Mouse (Mus musculus): ENCODE measurements around the gene Fhl2. TPM values are rescaled to one million over a fixed set of nuclear protein-coding genes. Genes with fewer than 3 reads are reported as not detected.

Gene Fhl2
- total RNA-seq, 2 experiments from 2014 or later: 3.0 to 8.3 TPM

DNA sequence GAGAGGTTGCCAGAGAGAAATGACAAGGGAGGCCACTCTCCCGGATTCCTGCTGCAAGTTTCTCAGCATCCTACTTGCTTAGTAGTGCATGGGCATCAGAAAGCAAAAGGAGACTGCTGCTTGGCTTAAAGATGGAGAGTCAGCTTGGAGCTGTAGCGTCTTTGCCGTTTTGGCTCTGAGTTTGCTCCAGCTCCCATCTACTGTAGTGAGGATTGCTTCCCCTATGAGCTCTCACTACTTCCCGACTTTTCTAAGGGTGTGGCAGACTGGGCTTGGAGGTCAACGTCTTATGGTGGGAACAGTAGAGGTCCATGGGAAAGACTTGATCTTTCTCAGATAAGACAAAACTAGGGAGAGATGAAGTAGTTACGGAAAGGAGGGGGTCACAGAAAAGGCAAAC is 15.9 kb downstream of the Fhl2 start:
- Histone ChIP-seq H3K27ac (no peak overlapping the region), H3K4me3 (no peak overlapping the region)
- intact Hi-C loops (cut with DNase I): no loop called here
- TF ChIP-seq CTCF (IDR thresholded peaks at IDR 0.05): no peak
- no peak for DNase-seq

DNA sequence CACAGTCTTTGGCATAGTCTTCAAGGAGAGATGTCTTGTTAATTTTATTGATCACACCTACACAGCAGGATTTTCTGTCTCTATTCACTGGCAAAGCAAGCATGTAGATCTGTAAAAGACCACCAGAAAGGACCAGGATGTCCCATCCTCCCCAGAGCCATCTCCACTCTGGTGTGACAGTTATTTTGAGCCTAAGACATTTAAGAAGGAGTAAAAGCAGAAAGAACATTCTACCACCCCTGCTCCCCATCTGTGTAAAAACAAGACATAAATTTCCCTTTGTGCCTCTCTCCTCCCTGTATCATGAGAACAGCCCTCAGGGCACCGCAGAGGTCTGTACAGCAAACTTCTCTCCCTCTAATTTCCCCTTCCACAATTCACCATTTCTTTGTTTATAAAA is 18.0 kb downstream of the Fhl2 start:
- no peak for TF ChIP-seq CTCF (IDR thresholded peaks at IDR 0.05)
- intact Hi-C loops (cut with DNase I): no loop called here
- no peak overlapping the region for H3K4me3 ChIP-seq
- no peak for DNase-seq
- no peak overlapping the region for H3K27ac ChIP-seq

- Histone ChIP-seq H3K4me3 (no peak overlapping the region), H3K27ac (no peak overlapping the region)
- intact Hi-C loops (cut with DNase I): no loop called here
- DNase-seq: no peak
- no peak for TF ChIP-seq CTCF (IDR thresholded peaks at IDR 0.05)
Observed at GRCm38 (mm10) chr1:43178378-43178777, 18.4 kb downstream of the Fhl2 start.

DNA sequence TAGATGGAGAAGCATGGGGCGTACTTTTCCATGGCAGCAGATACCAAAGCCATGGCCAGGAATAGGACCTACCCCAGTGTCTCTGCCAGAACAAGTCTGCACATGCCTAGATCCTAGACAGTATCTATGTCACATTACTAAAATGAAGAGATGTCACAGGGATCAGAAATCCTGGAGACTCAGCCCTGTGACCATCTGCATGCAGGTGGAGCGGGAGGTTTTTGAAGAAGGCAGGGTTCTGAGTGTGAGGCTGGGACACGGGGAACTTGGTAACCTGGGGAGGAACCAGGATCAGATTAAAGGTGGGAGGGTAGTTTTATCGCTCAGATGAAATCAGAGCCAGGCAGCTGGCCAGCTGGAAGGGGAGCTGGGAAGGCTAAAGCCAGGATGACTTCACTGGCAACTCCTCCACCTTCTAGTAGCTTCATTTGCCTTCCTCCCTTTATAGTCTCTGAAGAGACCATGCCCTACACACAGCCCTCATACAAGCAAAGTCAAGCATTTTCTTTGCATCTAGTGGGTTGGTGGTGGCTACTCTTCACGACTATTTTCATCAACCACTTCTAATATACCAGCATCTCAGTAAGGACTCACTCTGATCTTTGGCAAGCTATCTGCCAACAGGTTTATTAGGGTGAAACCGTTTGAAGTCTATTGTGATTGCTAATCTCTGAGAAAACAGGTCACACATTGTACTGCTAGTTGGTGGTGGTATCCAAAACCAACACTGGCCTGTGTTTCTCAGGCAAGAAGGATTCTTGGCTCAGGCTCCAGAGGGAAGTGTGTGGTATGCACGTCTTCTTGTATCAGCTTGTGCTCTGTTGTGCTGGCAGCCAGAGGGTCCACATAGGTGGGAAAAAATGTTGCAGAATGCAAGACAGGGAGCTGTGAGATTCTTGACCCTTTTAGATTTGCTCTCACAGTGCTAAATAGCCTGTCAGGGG is 23.2 kb downstream of the Fhl2 start:
- Histone ChIP-seq H3K27ac (no peak overlapping the region), H3K4me3 (no peak overlapping the region)
- intact Hi-C loops (cut with DNase I): no loop called here
- no peak for TF ChIP-seq CTCF (IDR thresholded peaks at IDR 0.05)
- DNase-seq: peak; percentile 81

GRCm38 (mm10) chr1:43171816-43172215 is 25.0 kb downstream of the Fhl2 start:
- no peak for DNase-seq
- Histone ChIP-seq H3K27ac (no peak overlapping the region), H3K4me3 (no peak overlapping the region)
- TF ChIP-seq CTCF (IDR thresholded peaks at IDR 0.05): no peak
- intact Hi-C loops (cut with DNase I): no loop called here

DNA sequence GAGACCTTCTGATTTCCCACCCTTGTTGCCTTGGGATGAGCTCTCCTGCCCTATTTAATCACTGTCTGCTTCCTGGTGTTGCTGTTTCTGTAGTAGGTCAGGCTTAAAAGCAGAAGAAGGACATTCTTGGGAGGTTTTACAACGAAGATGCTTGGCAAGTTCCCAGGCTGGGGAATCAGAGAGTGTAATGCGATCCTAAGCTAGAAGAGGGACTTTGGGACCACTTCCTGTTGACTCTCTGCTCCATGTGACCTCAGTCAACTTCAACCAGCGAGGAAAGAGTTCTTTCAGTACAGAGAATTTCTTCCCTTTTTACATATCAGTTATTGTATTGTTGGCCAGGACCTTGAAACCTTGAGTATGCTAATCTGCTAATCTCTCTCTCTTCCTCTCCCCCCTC is 25.7 kb downstream of the Fhl2 start:
- intact Hi-C loops (cut with DNase I): no loop called here

DNA sequence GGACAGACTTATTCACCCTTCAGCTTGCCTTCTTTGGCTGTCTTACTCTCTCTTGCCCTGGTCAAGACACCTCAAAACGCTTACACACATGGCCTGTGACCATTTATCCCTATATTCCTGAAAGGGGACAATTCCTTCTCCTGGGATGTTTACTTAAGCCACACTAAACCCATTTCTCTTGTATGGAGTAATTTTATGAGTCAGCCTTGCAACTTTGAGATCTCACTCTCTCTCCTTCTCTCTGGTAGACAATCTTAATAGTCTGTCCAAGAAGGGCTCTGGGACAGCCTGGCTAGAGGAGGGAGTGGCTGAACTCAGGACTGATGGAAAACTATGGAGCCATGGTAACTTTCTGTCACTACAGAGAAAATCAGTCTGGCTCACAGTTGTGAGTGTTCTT is 27.1 kb downstream of the Fhl2 start:
- DNase-seq: no peak
- intact Hi-C loops (cut with DNase I): no loop called here
- Histone ChIP-seq H3K4me3 (no peak overlapping the region), H3K27ac (no peak overlapping the region)
- TF ChIP-seq CTCF (IDR thresholded peaks at IDR 0.05): no peak

More for the DNA sequence above, 25.7 kb downstream of the Fhl2 start:
- DNase-seq: no peak
- no peak for TF ChIP-seq CTCF (IDR thresholded peaks at IDR 0.05)
- H3K4me3 ChIP-seq: no peak overlapping the region
- no peak overlapping the region for H3K27ac ChIP-seq

DNA sequence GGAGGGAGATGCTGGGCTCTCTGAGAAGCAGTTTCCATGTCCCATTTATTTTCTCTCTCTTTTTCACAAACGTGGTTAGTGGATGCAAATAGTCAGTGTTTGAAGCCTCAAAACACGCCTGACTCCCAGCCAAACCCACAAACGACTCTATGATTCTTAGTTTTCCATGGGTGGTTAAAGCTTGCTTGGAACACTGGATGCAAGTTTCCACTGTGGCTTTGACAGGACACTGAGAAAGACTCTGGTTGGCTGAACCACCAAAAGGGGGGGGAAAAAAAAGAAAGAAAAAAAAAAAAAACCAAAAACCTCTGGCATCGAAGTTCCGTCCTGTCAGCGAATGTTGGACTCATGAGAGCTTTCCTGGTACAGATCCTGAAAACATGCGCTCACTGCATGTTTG is 27.6 kb downstream of the Fhl2 start:
- no peak for DNase-seq
- TF ChIP-seq CTCF (IDR thresholded peaks at IDR 0.05): no peak
- intact Hi-C loops (cut with DNase I): no loop called here
- Histone ChIP-seq H3K4me3 (no peak overlapping the region), H3K27ac (no peak overlapping the region)

DNA sequence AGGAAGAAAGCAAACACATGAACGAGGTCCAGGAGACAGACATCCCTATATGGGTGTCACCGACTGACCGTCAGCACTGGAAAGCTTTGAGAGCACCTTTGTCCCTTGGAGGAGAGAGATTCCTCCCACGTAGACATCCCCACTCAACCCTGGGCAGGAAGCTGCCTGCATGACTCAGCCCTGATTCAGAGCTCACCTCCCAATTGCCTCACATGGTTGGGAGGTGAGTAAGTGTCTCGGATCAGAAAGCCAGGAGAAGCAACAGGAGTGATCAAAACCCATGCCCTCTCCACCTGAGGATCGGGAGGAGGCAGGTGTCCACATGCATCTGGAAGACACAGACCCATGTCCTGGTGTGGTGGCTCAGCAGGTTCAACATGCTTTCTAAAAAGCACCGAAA is 28.2 kb downstream of the Fhl2 start:
- Histone ChIP-seq H3K4me3 (no peak overlapping the region), H3K27ac (no peak overlapping the region)
- intact Hi-C loops (cut with DNase I): no loop called here
- no peak for TF ChIP-seq CTCF (IDR thresholded peaks at IDR 0.05)
- DNase-seq: no peak

DNA sequence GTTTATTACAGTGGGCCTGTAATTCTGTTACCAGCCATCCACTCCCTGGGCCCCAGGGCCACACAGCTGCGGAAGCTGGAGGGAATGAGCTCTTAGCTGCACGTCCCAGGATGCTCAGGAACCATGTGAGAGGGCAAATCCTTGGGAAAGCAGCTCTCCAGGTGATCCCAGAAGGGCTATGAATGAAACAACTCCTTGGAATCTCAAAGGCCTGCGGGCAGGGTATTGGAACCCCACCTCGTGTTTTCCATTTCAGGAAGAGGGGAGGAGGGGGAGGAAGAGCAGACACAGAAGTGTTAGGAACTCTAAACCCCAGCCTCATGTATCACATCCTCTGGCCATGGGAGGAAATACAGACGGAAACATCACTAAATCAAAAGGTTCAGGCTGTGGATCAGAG is 28.8 kb downstream of the Fhl2 start:
- Histone ChIP-seq H3K4me3 (no peak overlapping the region), H3K27ac (no peak overlapping the region)
- no peak for DNase-seq
- TF ChIP-seq CTCF (IDR thresholded peaks at IDR 0.05): no peak
- intact Hi-C loops (cut with DNase I): no loop called here

DNA sequence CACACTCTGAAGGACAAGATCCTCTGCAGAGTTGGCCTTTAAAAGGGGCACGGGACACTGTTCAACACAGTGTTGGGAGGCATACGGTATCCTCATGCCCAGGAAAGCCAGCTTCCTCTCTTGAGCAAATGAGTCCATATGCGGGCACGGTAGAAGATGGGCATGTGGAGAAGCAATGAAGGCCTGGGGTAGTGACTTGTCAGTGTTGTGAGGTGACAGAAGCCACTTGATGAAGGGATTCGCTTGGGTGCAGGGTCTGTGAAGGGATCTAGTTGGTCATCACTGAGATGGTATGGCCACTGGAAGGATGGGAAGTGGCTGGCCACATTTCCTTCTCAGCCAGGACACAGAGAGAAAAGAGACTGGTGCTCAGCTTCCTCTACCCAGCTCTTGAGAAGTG is 32.2 kb downstream of the Fhl2 start:
- DNase-seq: no peak
- Histone ChIP-seq H3K4me3 (no peak overlapping the region), H3K27ac (no peak overlapping the region)
- intact Hi-C loops (cut with DNase I): no loop called here
- no peak for TF ChIP-seq CTCF (IDR thresholded peaks at IDR 0.05)

- peak overlapping the region; percentile 83 for H3K27ac ChIP-seq
- peak overlapping the region; percentile 88 for H3K4me3 ChIP-seq
- intact Hi-C loops (cut with DNase I): no loop called here
- TF ChIP-seq CTCF (IDR thresholded peaks at IDR 0.05): no peak
- peak; percentile 78 for DNase-seq
Observed at GRCm38 (mm10) chr1:43163467-43164418, 33.0 kb downstream of the Fhl2 start.

- DNase-seq: no peak
- intact Hi-C loops (cut with DNase I): no loop called here
- Histone ChIP-seq H3K4me3 (peak overlapping the region; percentile 88), H3K27ac (peak overlapping the region; percentile 83)
- no peak for TF ChIP-seq CTCF (IDR thresholded peaks at IDR 0.05)
Observed at GRCm38 (mm10) chr1:43163084-43163466, 33.7 kb downstream of the Fhl2 start.

Data from gastrocnemius, adult 2 months (tissue).